Mouse (Mus musculus): ENCODE data around the gene Sirt4. TPM values are rescaled to one million over a fixed set of nuclear protein-coding genes. Genes with fewer than 3 reads are reported as not detected.

Sirt4 gene
- polyA plus RNA-seq, 1 experiment: 6.3 TPM

- no peak for TF ChIP-seq GATA1 (IDR thresholded peaks at IDR 0.05; ENCODE audit: low read length)
Measured at GRCm38 (mm10) chr5:115520325-115520869, 35.9 kb upstream of the Sirt4 start.

DNA sequence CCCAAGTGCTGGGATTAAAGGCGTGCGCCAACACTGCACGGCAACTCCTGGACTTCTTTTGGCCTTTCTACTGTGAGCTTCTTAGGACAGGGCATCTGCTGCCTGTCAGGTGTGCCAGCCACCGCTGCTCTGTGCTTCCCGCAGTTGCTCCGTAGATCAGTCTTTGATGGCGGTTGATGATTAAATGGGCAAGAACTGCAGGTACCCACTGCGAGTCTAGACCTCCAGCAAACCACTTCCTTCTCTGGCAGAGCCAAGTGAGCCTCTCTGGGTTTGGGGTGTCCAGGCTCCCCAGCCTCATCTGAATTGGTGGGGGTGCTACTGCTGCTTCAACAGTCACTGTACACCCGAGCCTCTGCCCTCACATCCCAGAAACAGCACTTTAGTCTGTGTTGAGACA is 33.0 kb upstream of the Sirt4 start:
- no peak for TF ChIP-seq GATA1 (IDR thresholded peaks at IDR 0.05; ENCODE audit: low read length)

DNA sequence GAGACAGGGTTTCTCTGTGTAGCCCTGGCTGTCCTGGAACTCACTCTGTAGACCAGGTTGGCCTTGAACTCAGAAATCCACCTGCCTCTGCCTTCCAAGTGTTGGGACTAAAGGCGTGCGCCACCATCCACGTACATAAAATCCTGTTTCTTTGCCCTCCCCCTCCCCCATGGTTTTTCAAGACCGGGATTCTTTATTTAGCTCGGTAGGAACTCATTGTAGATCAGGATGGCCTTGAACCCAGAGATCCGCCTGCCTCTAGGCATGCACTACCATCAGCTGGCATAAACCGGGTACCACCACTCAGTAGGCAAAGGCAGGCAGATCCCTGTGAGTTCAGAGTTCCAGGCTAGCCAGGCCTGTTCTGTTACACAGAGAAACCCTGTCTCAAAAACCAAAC is 32.4 kb upstream of the Sirt4 start:
- no peak for TF ChIP-seq GATA1 (IDR thresholded peaks at IDR 0.05; ENCODE audit: low read length)

DNA sequence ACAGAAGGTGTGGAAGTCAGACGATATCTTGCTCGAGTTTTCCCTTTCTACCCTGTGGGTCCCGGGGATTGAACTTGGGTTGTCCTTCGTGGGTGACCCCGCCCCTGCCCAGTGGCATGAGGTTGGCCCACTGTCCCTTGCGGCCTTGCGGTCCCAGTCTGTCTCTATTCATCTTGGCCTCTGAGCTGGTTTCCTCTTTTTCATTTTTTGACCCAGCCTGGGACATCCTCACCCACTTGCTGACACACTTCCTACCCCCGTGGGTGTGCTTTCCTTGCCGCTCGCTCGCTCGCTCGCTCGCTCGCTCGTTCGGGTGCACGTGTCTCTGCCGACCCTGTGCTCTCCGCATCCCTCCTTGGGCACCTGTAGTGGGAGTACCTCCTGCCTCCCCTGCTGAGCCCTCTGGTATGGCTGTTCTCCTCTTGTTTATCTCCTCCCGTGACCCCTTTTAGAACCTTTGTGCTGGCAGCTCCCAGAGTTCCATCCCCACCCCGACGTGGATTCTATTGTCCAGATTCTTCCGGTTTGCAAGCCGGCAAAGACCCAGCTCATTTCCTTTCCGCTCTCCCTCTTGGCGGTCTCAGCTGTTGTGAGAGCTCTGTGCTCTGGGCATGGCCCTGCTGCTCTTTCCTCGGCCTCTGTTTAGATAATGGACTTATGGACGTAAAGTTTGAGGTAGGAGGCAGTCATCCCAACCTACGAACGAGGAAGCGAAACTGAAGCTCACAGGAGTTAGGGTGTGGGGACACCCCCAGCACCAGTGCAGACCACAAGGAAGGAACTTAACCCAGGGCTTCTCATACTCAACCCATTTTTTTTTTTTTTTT is 31.8 kb upstream of the Sirt4 start:
- TF ChIP-seq GATA1 (IDR thresholded peaks at IDR 0.05; ENCODE audit: low read length): no peak

- no peak for TF ChIP-seq GATA1 (IDR thresholded peaks at IDR 0.05; ENCODE audit: low read length)
Measured at GRCm38 (mm10) chr5:115514896-115515587, 30.5 kb upstream of the Sirt4 start.

DNA sequence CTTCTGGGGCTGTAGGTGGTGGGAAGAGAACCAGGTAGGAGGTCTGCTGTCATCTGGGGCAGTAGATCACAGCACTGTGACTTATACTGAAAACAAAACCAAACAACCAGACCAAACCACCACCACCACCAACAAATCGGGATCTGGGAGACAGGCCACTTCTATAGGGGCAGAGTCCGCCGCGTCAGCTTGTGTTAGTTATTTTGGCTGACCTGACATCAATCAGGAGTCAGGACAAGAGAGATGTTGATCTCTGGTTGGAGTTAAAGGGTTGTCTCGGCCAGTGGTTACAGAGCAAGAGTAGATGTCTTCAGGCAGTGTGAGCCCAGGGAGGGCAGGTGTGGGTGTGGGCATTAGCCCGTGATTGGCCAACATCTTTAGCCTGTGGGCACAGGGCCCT is 29.8 kb upstream of the Sirt4 start:
- no peak for TF ChIP-seq GATA1 (IDR thresholded peaks at IDR 0.05; ENCODE audit: low read length)

- no peak for TF ChIP-seq GATA1 (IDR thresholded peaks at IDR 0.05; ENCODE audit: low read length)
Measured at GRCm38 (mm10) chr5:115513721-115514120, 29.2 kb upstream of the Sirt4 start.

GRCm38 (mm10) chr5:115513246-115513645 is 28.7 kb upstream of the Sirt4 start:
- TF ChIP-seq GATA1 (IDR thresholded peaks at IDR 0.05; ENCODE audit: low read length): no peak

- no peak for TF ChIP-seq GATA1 (IDR thresholded peaks at IDR 0.05; ENCODE audit: low read length)
Measured at GRCm38 (mm10) chr5:115512375-115512774, 27.9 kb upstream of the Sirt4 start.

DNA sequence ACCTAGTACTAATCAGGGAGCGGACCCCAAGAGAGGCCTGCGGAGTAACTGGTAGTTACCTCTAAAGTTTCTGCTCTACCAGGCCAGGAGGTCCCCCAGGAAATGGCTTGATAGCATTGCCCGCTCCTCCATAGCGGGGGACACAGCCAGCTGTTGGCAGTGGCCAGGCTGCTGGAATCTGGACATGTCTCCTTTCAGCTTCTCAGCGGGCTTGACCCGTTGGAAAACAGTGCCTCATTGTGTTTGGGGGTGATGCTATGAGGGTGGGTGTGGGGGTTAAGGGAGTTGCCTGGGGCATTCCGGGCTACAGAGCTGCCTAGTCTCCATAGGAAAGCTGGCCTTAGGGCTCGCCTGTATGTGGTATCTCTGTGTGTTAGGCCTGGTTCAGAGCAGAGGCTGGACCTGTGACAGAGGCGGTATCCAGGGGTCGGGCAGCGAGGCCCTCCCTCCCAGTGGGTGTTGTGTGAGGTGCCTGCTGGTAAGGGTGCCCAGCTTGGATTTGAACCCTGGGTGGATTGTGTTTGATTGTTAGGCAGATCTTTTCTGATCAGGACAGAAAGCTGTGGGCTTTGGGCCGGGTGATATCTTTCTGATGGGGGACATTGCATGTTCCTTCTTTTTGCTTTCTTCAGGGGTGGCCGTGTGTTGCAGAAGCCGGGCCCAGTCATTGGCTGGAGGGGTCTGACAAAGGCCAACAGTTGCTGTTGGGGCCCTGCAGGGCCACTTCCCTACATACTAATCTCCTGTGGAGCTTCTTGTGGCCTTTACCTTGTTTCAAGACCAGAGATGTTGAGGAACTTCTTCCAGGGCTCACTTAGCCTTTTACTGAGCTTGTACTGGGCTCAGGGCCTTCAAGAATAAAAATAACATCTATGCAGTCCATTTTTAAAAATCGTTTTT is 25.5 kb upstream of the Sirt4 start:
- TF ChIP-seq GATA1 (IDR thresholded peaks at IDR 0.05; ENCODE audit: low read length): no peak

GRCm38 (mm10) chr5:115509321-115509761 is 24.8 kb upstream of the Sirt4 start:
- TF ChIP-seq GATA1 (IDR thresholded peaks at IDR 0.05; ENCODE audit: low read length): no peak

GRCm38 (mm10) chr5:115508859-115509147 is 24.3 kb upstream of the Sirt4 start:
- TF ChIP-seq GATA1 (IDR thresholded peaks at IDR 0.05; ENCODE audit: low read length): no peak

DNA sequence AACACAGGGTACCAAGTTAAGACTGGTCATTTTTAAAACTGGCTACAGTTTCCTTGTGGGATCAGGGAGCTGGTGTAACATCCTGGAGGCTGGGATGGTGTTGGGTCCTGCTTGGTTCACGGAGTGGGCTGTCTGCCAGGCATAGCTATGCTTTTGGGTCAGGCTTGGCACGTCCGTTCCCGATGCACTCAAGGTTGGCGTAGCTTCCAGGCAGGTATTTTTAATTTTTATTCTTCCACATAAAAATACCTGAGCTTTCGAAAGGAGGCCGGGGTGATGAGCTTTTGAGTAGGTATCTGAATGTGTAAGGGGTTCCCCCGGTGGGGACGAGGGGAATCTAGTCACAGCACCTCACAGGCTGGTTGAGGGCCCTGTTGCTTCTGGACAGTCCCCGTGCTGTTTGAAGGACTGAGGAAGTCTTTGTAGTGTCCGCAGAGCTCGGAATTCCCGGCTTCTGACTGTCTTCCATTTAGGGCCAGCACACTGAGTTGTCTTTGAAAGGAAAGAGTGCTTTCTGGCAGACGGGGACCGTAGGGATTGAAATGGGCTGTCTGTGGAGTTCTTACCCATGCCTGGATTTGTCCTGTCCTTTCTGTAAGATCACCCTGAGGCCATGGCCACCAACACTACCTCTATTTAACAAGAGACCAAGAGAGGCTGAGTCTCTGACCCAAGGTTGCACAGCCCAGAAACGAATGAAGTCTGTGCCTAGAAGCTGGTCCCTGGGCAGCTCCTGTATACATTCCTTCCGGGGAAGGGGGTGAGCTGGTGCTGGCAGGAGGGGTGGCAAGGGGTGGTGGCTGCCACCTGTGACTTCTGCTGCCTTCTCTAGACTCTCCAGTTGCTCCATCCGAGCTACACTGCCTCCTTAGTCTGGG is 23.7 kb upstream of the Sirt4 start:
- no peak for TF ChIP-seq GATA1 (IDR thresholded peaks at IDR 0.05; ENCODE audit: low read length)

DNA sequence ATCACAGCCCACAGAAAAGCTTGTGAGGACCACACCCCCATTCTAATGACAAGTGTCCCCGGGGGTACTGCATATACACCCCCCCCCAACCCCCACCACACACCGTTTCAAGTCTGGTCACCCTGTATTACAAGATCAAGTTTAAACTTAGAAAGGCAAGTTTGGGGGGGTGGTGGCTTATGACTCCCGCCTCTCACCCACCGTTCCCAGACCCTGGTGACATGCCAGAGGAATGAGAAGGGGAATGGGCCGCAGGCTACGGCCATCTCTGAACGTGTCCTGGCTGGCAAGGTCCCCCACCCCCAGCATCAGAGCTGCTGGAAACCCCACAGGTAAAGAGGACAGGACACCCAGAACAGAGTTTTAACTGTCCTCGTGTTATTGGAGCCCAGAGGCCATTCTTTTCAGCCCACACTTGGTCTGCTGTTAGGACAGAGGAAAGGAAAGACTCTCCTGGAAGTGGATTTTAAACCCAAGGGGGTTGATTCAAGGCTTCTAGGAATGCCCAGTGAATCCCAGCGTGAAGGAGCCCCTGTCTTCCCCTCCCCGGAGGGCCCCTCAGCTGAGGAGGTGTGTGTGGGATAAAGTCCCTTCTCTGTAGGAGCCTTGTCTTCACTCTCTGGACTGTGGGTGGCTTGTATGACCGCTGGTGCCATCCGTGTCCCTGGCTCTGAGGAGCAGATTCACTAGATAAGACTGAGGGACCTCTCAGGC is 22.9 kb upstream of the Sirt4 start:
- no peak for TF ChIP-seq GATA1 (IDR thresholded peaks at IDR 0.05; ENCODE audit: low read length)

Measured in G1E-ER4 (cell line).